Mouse (Mus musculus): ENCODE data around the gene Stard13.

DNA sequence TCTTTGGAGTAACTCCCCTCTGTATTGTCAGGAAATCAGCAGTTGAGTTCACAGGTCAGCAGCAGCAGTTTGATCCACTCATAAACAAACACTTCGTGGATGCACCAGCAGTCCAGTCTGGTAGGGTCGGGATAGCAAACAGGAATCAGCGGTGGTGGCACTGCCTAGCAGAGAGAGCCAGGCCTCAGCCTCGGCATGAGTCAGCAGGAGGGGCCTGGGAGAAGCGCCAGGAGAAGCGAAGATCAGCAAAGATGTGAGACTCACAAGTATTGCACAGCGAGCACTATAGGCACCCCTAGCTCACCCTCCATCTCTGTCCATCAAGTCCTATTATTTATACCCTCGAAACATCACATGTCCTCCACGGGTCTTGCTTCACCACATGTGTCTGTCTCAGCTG lies 5.1 kb upstream of the Stard13 start:
- TF ChIP-seq CTCF (IDR thresholded peaks at IDR 0.05; ENCODE audit: insufficient read depth, low read depth, low read length) (no peak), POLR2A (IDR thresholded peaks at IDR 0.05; ENCODE audit: insufficient read depth, low read depth, low read length) (no peak)
